Mouse (Mus musculus) E14TG2a.4 (cell line): ENCODE results near the gene Dnajb14.
"Not testable (repeated sequence)": the region's sequence is repeated elsewhere in the genome, so short reads cannot be mapped to it uniquely, and the experiment has no call there.

Source experiments
- H3K27me3 ChIP-seq: 2 replicates; pipeline ENCODE4 v1.6.1; 2014; ENCODE audit warnings: low read length, control low read depth; ENCODE audit not compliant: insufficient read depth
- H3K36me3 ChIP-seq: 2 replicates; pipeline ENCODE4 v1.6.1; 2014; ENCODE audit warnings: low read length, control low read depth; ENCODE audit not compliant: insufficient read depth
- H3K4me1 ChIP-seq: replicated peaks from 2 replicates; pipeline ENCODE4 v1.6.1; 2014; ENCODE audit warnings: low read depth, low read length, control low read depth
- H3K4me3 ChIP-seq: replicated peaks from 2 replicates; pipeline ENCODE4 v1.5.1; 2014; ENCODE audit warnings: mild to moderate bottlenecking, low read length
- H3K9me3 ChIP-seq: 2 replicates; pipeline ENCODE4 v1.6.1; 2014; ENCODE audit warnings: low read length, control low read depth
- CTCF ChIP-seq: conservative IDR thresholded peaks from 2 replicates; pipeline ENCODE4 v1.5.1; 2014; ENCODE audit warnings: low read length
- NANOG ChIP-seq: IDR thresholded peaks from 2 replicates; pipeline ENCODE4 v1.6.1; 2014; ENCODE audit warnings: borderline replicate concordance, low read length, mixed read lengths
- POU5F1 ChIP-seq: IDR thresholded peaks from 2 replicates; pipeline ENCODE4 v1.6.1; 2014; ENCODE audit warnings: low read length, borderline replicate concordance

The Dnajb14 gene

DNA sequence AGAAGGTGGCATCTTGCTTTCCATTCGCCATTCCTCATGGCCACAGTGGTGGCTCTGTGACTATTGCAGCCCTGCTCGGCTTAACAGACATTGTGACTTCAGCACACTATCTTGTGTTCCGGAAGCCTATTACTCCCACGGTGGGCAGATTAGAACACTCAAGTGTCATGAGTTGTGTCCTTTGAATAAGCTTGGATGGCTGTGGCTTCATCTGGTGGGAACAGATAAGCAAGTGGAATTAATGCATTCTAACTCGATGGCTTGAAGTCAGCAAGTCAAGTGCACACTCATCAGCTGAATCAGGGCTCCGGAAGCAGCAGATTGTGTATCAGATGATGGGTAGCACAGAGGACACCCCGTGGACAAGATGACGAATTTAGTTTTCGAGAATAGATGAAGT lies 90.4 kb downstream of the Dnajb14 start:
- no peak overlapping the region for H3K4me3 ChIP-seq
- H3K27me3 ChIP-seq = no peaks in the 10 kb centered on the region
- no peaks in the 10 kb centered on the region for H3K9me3 ChIP-seq
- peaks cover 49% of the 10 kb centered on the region for H3K4me1 ChIP-seq
- peaks cover 42% of the 10 kb centered on the region for H3K36me3 ChIP-seq
- TF ChIP-seq NANOG (no peak), CTCF (no peak), POU5F1 (no peak)

DNA sequence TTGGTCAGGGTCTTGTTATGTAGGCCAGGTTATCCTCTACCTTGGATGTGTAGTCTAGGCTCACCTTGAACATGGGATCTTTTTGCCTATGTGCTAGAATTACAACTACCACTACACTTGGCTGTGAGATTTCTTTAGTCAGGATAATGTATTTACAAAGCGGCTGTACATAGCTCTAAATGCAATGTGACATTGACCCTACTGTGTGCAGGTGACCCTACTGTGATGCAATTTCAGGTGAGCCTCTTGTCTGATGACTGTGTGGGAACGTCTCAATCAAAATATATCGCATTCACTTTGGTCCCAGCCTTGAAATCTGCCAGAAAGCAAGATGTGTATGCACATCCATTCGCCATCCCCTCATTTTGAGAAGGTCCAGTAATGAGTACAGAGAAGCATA lies 90.9 kb downstream of the Dnajb14 start:
- peaks cover 45% of the 10 kb centered on the region for H3K4me1 ChIP-seq
- H3K9me3 ChIP-seq = no peaks in the 10 kb centered on the region
- TF ChIP-seq CTCF (no peak), NANOG (no peak), POU5F1 (no peak)
- peaks cover 46% of the 10 kb centered on the region for H3K36me3 ChIP-seq
- no peak overlapping the region for H3K4me3 ChIP-seq
- H3K27me3 ChIP-seq = no peaks in the 10 kb centered on the region

DNA sequence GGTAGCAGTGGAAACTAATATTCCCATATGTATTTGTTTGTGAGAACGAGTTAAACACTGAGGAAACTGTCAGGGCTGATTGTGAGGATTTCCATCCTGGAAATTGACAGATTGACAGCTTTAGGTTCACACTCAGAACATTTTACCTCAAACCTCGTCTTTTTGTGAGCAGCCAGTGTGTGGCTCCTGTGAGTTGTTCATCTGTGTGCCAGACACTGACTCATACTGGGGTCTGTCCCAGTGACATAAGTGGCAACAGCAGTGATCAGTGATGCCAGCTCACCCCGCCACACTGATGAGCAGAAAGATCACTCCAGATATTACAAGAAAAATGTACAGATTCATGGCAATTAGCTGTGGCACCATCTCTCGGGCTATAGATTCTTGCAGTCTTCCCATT lies 92.0 kb downstream of the Dnajb14 start:
- no peaks in the 10 kb centered on the region for H3K9me3 ChIP-seq
- no peak overlapping the region for H3K4me3 ChIP-seq
- peaks cover 34% of the 10 kb centered on the region for H3K4me1 ChIP-seq
- no peaks in the 10 kb centered on the region for H3K27me3 ChIP-seq
- TF ChIP-seq POU5F1 (no peak), NANOG (no peak), CTCF (no peak)
- H3K36me3 ChIP-seq = peaks cover 52% of the 10 kb centered on the region

DNA sequence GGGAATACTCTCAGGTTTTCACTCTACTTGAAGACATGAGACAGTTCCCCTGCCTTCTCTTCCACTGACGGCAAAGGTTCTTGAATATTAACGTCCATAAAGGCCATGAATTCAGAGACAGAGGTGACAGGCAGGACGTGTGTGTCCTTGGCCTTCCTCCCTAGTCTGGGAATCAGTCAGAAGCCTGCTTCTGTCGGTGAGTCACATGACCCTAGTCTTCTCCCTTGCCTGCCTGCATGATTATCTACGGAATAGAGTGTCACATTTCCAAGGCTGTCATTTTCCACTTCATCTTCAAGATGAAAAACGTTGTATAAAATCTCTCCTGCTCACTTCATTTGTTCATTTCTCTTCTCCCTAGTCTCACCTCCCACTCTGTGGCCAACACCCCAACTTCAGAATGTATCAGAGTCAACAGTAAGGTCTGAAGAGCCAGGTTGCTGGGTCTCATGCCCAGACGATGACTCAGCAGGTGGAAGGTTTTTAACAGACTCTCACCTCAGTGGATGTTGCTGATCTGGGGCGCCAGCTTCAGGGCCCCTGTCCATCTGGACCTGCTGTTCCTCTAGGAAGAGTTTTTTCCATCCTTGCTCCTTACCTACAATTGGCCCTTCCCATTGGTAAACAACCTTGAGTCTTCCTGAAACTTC lies 94.4 kb downstream of the Dnajb14 start:
- Histone ChIP-seq H3K27me3 (no peaks in the 10 kb centered on the region), H3K9me3 (no peaks in the 10 kb centered on the region), H3K4me3 (no peak overlapping the region), H3K36me3 (peaks cover 71% of the 10 kb centered on the region), H3K4me1 (peaks cover 11% of the 10 kb centered on the region)
- TF ChIP-seq NANOG (no peak), CTCF (no peak), POU5F1 (no peak)

- no peak for TF ChIP-seq POU5F1
- TF ChIP-seq CTCF = no peak
- TF ChIP-seq NANOG = no peak
- no peak overlapping the region for H3K4me3 ChIP-seq
These were observed 96.0 kb downstream of the Dnajb14 start for GRCm38 (mm10) chr3:137963508-137963907.

DNA sequence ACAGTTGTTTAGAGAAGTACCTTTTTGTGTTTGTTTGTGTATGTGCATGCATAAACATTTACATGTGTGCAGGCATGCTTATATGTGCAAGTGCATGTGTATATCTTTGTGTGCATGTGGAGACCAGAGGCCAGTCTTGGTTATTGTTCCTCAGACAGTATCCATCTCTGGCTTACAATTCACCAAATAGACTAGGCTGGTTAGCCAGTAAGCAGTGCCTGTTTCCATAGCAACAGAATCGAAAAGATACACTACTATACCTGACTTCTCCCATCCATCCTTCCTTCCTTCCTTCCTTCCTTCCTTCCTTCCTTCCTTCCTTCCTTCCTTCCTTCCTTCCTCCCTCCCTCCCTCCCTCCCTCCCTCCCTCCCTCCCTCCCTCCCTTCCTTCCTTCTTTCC lies 96.5 kb downstream of the Dnajb14 start:
- peaks cover 25% of the 10 kb centered on the region for H3K4me1 ChIP-seq
- H3K4me3 ChIP-seq, H3K9me3 ChIP-seq, H3K27me3 ChIP-seq: not testable (repeated sequence)
- H3K36me3 ChIP-seq = peaks cover 68% of the 10 kb centered on the region

More at GRCm38 (mm10) chr3:137963508-137963907, 96.0 kb downstream of the Dnajb14 start:
- Histone ChIP-seq H3K36me3 (peaks cover 70% of the 10 kb centered on the region), H3K9me3 (no peaks in the 10 kb centered on the region), H3K27me3 (no peaks in the 10 kb centered on the region), H3K4me1 (peaks cover 20% of the 10 kb centered on the region)
